Mouse (Mus musculus): ENCODE measurements around the gene Entpd7. TPM values are rescaled to one million over a fixed set of nuclear protein-coding genes. Genes with fewer than 3 reads are reported as not detected.

Gene Entpd7
- polyA plus RNA-seq (2016; fragmentation: Nextera tagmentation; extraction: Ambion mirVana) = 7.7 and 7.9 TPM in 2 replicates

DNA sequence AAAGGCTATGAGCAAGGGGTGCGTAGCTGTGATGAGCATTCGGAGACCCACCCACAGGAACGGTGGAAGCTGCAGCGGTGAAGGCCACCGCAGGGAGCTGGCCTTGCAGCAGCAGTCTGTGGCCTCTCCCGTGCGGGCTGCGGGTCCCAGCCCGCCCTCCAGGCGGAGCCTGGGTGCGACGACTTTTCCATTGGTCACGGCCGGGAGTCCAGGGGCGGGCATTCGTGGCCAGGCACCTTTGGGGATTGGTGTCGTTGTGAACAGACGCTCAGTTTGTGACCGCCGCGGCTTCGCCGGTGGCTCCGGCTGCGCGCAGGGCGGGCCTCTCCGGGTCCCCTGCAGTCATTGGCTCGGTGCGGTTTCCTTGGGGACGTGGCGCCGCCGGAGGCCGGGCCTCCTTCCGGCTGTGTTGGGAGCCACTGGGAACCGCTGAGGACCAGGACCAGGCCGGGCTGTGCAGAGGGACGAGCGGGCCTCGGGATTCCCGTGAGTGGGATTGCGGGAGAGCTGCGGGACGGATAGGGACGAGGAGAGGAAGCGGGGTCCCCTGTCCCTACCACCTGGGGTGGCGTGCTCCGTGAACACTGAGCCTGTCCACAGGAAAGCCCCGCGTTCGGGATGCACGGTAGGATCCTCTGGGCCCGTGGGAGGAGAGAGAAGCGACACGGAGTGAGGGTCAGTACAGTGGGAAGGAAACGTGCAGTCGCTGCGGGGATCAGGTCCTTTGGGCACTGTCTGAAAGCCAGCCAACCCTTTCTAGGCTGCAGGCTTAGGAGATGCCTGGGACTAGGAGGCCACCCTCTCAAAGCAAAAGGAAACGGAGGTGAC is at the start of gene Entpd7:
Gene Entpd7, plus strand, starts transcription at position 254 of the 828 bp plus-strand sequence.
- H3K9me3 ChIP-seq = 0 out of 2 replicates have a peak, but pooled peaks cover 2% of the 10 kb centered on the region
- peak within 1 kb of the TSS; percentile 77 for H3K4me3 ChIP-seq
- peaks cover 15% of the 10 kb centered on the region for H3K4me1 ChIP-seq
- H3K27me3 ChIP-seq (ENCODE audit: insufficient read depth, poor library complexity, severe bottlenecking) = peaks cover 6% of the 10 kb centered on the region; the same call in 1 of the 2 replicates
- H3K27ac ChIP-seq = peak within 1 kb of the TSS; percentile 70
- DNase-seq (ENCODE audit: low spot score) = peak; percentile 99
- WGBS = under 1% methylated on average over 60 of the region's 60 CpGs
- peaks cover 12% of the 10 kb centered on the region for H3K36me3 ChIP-seq

DNA sequence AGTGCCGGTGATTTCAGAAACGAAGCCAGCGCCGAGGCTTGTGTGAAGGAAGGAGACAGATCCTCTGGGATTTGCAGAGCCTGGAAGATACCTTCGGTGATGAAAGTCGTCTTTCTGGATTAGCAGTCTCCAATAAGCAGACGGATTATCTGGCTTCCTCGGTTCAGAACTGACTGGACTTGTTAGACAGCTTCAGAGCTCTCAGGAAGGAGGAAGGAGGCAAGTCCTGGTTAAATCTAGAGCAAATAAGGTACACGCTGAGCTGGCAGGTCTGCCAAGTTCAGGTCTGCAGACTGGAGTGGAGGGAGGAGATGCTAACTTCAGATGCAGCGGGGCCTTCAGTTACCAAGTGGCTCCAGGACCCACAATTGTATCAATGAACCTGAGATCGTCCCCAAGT is 47.6 kb upstream of the Entpd7 start:
- 64% methylated on average over 11 of the region's 11 CpGs for WGBS
- no peak for DNase-seq (ENCODE audit: low spot score)
- no peaks in the 10 kb centered on the region for H3K9me3 ChIP-seq
- no peaks in the 10 kb centered on the region for H3K4me1 ChIP-seq
- H3K27ac ChIP-seq = no peak overlapping the region
- no peaks in the 10 kb centered on the region for H3K36me3 ChIP-seq
- no peak overlapping the region for H3K4me3 ChIP-seq
- peaks cover 52% of the 10 kb centered on the region for H3K27me3 ChIP-seq (ENCODE audit: insufficient read depth, poor library complexity, severe bottlenecking)

DNA sequence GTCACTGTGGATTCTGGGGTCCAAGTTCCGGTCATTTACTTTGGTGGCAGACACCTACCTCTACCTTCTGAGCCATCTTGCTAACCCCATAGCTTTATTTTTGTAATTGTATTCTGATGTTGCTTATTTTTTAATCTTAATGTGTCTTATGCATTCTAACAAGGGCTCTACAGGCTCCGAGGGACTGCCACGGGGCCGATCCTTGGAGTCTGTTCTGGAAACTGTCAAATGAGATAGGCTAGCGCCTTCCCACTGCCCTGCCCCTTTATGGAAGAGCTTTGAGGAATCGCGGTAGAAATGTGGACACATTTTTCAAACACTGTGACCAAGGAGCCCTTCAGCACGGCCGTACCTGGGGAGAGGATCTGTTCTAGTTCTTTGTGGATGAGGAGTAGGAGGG is 46.6 kb upstream of the Entpd7 start:
- Histone ChIP-seq H3K4me1 (no peaks in the 10 kb centered on the region), H3K4me3 (no peak overlapping the region), H3K9me3 (no peaks in the 10 kb centered on the region), H3K36me3 (no peaks in the 10 kb centered on the region), H3K27ac (no peak overlapping the region), H3K27me3 (ENCODE audit: insufficient read depth, poor library complexity, severe bottlenecking) (peaks cover 50% of the 10 kb centered on the region)
- 77% methylated on average over 9 of the region's 9 CpGs for WGBS
- no peak for DNase-seq (ENCODE audit: low spot score)

DNA sequence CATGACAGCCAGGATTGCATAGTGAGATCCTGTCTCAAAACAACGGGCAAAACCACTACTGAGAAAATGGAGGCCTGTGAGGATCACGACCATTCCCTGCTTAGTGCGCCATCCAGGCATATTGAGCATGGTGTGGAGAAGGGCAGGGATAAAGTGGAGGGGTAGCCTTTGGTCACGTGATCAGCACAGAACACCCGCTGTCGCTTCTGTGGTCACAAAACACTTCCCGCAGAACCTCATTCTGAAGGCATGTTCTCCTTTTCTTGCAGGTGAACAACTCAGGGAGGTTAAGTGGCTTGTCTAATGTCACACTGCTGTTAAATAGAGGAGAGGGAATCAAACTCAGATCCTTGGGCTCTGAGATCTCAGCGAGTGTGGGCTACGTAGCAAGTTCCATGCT is 44.0 kb upstream of the Entpd7 start:
- no peaks in the 10 kb centered on the region for H3K4me1 ChIP-seq
- H3K27me3 ChIP-seq (ENCODE audit: insufficient read depth, poor library complexity, severe bottlenecking) = peaks cover 32% of the 10 kb centered on the region
- H3K4me3 ChIP-seq = no peak overlapping the region
- no peaks in the 10 kb centered on the region for H3K36me3 ChIP-seq
- H3K9me3 ChIP-seq = no peaks in the 10 kb centered on the region
- WGBS = 85% methylated on average over 9 of the region's 9 CpGs
- H3K27ac ChIP-seq = no peak overlapping the region
- no peak for DNase-seq (ENCODE audit: low spot score)

DNA sequence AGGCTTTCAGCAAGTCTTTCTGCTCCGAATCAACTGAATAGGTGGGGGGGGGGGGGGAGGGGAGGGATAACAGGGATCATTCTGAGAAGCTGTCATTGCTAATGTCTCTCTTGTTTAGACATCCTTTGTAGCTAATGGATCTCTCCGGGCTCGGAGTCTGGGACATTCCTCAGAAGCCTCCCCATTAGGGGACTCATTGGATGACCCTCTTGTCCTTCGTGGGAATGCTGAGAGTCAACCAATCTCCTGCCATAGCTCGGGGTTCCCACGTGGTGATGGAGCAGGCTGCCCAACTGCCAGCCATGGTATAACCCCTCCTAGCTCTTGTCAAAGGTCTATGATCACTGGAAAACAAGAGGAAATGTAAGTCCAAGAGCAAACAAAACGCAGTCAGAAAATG is 42.6 kb upstream of the Entpd7 start:
- H3K27ac ChIP-seq = no peak overlapping the region
- no peaks in the 10 kb centered on the region for H3K4me1 ChIP-seq
- no peaks in the 10 kb centered on the region for H3K9me3 ChIP-seq
- no peaks in the 10 kb centered on the region for H3K36me3 ChIP-seq
- WGBS = 65% methylated on average over 7 of the region's 7 CpGs
- H3K4me3 ChIP-seq = no peak overlapping the region
- H3K27me3 ChIP-seq (ENCODE audit: insufficient read depth, poor library complexity, severe bottlenecking) = peaks cover 32% of the 10 kb centered on the region
- DNase-seq (ENCODE audit: low spot score) = no peak

DNA sequence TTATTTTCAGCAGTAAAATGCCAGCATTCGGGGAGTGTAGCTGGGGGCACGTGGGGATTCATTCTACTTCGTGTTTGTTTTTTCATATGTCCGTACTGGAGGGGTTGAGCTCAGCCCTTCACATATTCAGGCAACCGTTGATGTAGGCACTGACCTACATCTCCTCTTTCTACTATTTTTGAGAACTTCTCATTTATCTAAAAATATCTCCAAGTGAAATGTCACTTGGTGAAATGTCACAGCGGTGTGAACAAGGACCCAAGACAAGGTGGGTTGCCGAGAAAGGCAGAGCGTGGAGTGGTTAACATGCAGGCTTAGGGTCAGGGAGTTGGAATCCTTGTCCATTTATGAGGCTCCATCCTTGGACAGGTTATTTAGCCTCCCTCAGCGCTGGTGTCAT is 42.2 kb upstream of the Entpd7 start:
- peaks cover 35% of the 10 kb centered on the region for H3K27me3 ChIP-seq (ENCODE audit: insufficient read depth, poor library complexity, severe bottlenecking)
- H3K36me3 ChIP-seq = no peaks in the 10 kb centered on the region
- 79% methylated on average over 9 of the region's 9 CpGs for WGBS
- H3K9me3 ChIP-seq = no peaks in the 10 kb centered on the region
- no peaks in the 10 kb centered on the region for H3K4me1 ChIP-seq
- no peak for DNase-seq (ENCODE audit: low spot score)
- H3K27ac ChIP-seq = no peak overlapping the region
- no peak overlapping the region for H3K4me3 ChIP-seq

DNA sequence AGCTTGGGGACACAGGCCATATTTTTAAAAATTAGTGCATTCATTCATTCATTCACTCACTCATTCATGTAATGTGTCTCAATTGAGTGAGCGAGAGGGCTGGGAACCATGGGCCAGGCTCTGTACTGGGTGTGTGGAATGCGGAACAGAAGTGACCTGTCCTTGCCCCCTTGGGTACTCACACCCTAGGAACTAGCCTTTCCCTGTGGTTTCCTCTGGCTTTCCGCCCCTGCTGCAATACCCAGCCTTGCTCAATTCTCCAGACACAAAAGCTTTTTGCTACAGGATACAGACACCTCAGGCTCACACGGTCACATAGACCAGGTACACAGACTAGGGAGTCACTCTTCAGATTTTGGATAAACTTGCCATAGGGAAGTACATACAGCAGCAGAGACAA is 41.1 kb upstream of the Entpd7 start:
- Histone ChIP-seq H3K36me3 (no peaks in the 10 kb centered on the region), H3K27me3 (ENCODE audit: insufficient read depth, poor library complexity, severe bottlenecking) (peaks cover 37% of the 10 kb centered on the region), H3K27ac (no peak overlapping the region), H3K4me3 (no peak overlapping the region), H3K9me3 (no peaks in the 10 kb centered on the region), H3K4me1 (no peaks in the 10 kb centered on the region)
- 82% methylated on average over 4 of the region's 4 CpGs for WGBS
- no peak for DNase-seq (ENCODE audit: low spot score)

DNA sequence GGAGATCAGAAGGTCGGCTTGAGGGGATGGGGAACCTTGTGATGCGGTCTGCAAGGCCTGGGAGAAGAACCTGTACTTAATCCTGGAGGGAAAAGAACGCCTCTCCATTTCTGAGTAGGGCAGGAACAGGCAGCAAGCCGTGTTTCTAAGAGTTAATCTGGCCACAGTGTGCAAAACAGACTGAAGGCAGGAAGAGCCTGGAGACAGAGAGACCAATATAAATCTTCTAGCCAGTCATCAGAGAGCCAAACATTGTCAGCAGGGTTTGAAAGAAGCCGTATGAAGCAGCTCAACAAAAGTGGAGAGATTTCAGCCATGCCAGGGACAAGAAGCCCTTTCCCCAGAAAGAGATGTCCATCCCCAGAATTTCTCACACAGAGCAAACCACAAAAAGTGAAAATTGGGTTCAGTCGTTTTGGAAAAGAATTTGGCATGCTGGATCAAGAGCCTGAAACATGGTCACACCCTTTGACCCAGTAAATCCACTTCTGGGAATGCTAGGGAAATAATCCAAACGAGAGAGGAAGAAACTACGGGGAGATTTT is 38.2 kb upstream of the Entpd7 start:
- DNase-seq (ENCODE audit: low spot score) = no peak
- H3K9me3 ChIP-seq = no peaks in the 10 kb centered on the region
- 61% methylated on average over 8 of the region's 8 CpGs for WGBS
- no peaks in the 10 kb centered on the region for H3K36me3 ChIP-seq
- H3K27me3 ChIP-seq (ENCODE audit: insufficient read depth, poor library complexity, severe bottlenecking) = peaks cover 45% of the 10 kb centered on the region
- no peak overlapping the region for H3K27ac ChIP-seq
- H3K4me1 ChIP-seq = no peaks in the 10 kb centered on the region
- no peak overlapping the region for H3K4me3 ChIP-seq

DNA sequence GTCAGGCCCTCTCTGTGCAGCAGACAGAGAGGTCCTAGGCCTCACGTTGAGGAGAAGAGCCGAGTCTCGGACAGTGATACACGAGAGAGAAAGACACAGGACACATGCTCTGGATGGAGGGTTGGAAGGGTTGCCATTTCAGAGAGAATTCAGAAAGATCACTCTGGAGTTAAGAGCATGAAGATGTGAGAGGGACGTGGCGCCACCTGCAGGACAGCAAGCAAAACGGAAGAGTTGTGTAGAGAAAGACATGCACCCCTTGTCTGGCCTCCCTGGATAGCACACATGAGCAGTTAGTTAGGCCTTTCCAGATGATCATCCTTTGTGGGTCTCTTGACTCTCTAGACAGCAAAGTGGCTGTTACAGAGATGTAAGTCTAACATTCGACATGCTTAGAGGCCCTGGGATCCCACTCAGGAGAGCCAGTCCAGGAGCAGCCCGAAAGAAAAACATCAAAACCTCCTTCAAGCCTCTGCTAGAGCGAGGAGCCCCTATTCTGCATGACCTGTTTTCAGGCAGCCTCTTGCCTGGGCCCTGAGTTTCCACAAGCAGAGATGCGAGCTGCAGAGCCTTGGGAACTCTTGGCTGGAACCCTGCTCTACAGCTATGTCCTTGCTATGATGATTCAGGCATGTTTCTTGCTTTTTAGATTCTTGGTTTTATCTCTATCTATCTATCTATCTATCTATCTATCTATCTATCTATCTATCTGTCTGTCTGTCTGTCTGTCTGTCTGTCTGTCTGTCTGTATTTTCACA is 33.6 kb upstream of the Entpd7 start:
- 40% methylated on average over 11 of the region's 11 CpGs for WGBS
- peaks cover 54% of the 10 kb centered on the region for H3K27me3 ChIP-seq (ENCODE audit: insufficient read depth, poor library complexity, severe bottlenecking)

DNA sequence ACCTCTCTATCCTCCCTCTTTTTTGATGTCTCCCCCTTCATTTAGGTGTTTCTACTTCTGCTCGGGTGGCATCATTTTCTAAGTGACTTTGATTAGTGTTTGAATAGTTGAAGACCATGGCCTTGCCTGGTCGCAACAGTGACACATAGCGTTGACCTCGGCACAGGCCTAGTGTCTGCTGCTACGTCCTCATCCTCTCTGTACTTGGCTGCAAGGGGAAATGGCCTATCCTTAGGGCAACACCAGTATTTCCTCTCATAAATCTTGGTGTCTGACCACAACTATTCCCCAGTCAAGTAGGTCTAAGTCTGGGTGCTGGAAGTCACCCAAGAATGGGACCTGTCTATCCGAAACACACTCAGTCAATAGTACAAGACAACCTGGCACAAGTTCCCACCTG is 29.8 kb upstream of the Entpd7 start:
- Histone ChIP-seq H3K27ac (no peak overlapping the region), H3K27me3 (ENCODE audit: insufficient read depth, poor library complexity, severe bottlenecking) (peaks cover 29% of the 10 kb centered on the region), H3K36me3 (peaks cover 17% of the 10 kb centered on the region), H3K4me1 (no peaks in the 10 kb centered on the region), H3K4me3 (no peak overlapping the region), H3K9me3 (no peaks in the 10 kb centered on the region)
- 81% methylated on average over 6 of the region's 6 CpGs for WGBS
- no peak for DNase-seq (ENCODE audit: low spot score)

More for the DNA sequence above, 33.6 kb upstream of the Entpd7 start:
- H3K36me3 ChIP-seq = no peaks in the 10 kb centered on the region
- H3K9me3 ChIP-seq = no peaks in the 10 kb centered on the region
- H3K27ac ChIP-seq = no peak overlapping the region
- H3K4me3 ChIP-seq = no peak overlapping the region
- no peak for DNase-seq (ENCODE audit: low spot score)
- no peaks in the 10 kb centered on the region for H3K4me1 ChIP-seq

DNA sequence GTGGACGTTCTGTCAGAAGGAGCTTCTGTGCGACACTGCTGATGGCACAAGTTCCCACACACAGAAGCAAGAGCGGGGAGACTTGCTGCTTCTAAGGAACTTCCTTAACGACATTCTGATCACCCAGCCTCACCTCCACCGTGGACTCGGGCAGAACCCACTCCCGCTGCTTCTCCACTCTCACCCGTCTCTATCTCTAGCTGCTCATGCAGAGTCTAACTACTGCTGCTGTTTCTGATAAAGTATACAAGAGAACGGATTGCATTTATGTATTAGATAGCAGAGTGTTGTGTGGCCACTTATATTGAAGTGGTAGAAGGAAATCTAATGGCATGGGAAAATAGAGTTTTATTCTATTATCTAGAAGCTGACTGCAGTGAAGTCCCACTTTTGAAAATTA is 28.7 kb upstream of the Entpd7 start:
- Histone ChIP-seq H3K4me3 (no peak overlapping the region), H3K9me3 (no peaks in the 10 kb centered on the region)
- 81% methylated on average over 9 of the region's 9 CpGs for WGBS

DNA sequence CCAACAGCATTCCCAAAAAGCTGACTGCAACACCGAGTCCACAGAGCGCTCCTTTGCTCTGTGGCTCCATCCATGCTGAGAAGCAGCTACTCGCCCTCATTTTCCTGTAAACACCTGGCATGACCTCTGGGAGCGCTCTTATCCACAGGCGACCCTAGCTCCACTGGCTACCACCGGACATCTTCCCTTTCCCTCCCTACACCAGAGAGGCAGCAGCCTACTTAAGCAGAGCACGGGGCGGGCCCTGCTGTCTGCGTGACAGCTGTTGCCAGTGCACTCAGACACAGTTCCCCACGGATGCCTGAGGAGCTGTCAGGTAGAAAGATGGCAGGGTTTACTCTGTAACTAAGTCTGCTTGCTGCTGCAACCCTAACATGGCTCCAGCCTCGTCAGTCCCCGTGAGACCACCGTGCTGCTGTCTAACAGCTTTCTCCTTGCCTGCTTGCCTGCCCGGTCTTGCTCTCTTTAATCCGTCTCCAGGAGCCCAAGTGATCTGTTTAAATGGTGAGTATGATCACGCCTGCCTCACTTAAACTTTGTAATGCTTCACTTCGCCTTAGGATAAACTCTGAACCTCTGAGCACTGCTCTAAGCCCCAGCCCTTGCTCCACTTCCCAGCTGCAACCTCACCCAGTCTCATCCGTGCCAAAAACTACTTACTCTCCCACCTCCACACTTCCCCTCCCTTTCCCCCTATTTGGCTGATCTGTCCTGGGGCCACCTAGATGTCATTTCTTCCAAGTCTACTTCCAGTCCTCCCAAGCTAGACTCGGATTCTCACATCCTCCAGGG is 27.1 kb upstream of the Entpd7 start:
- Histone ChIP-seq H3K4me1 (no peaks in the 10 kb centered on the region), H3K27me3 (ENCODE audit: insufficient read depth, poor library complexity, severe bottlenecking) (peaks cover 17% of the 10 kb centered on the region; the same call in 1 of the 2 replicates), H3K4me3 (0 out of 2 replicates have a peak overlapping the region, but pooled peaks have one; percentile 15), H3K9me3 (no peaks in the 10 kb centered on the region), H3K27ac (no peak overlapping the region), H3K36me3 (peaks cover 17% of the 10 kb centered on the region)
- DNase-seq (ENCODE audit: low spot score) = peak; percentile 83
- 39% methylated on average over 19 of the region's 19 CpGs for WGBS

More for the DNA sequence above, 28.7 kb upstream of the Entpd7 start:
- Histone ChIP-seq H3K27ac (no peak overlapping the region), H3K4me1 (no peaks in the 10 kb centered on the region), H3K27me3 (ENCODE audit: insufficient read depth, poor library complexity, severe bottlenecking) (peaks cover 23% of the 10 kb centered on the region; the same call in 1 of the 2 replicates), H3K36me3 (peaks cover 17% of the 10 kb centered on the region)
- no peak for DNase-seq (ENCODE audit: low spot score)
